Mouse (Mus musculus) natural killer cell, adult 2 months (primary cell): Measurements from ENCODE around the gene Fgd2.
"Not testable (repeated sequence)": the region's sequence is repeated elsewhere in the genome, so short reads cannot be mapped to it uniquely, and the experiment has no call there.

Experiments
- DNase-seq, 2 experiments: peaks; one replicate each; pipeline ENCODE4 v3.0.0; 2022; ENCODE audit warnings: low spot score in 2 of 2

Fgd2 gene

GRCm38 (mm10) chr17:29336266-29336990 lies 24.3 kb upstream of the Fgd2 start:
- DNase-seq: no peak

GRCm38 (mm10) chr17:29337979-29338823 lies 22.5 kb upstream of the Fgd2 start:
- DNase-seq: no peak

- DNase-seq: no peak
Measured at GRCm38 (mm10) chr17:29339170-29339768, 21.4 kb upstream of the Fgd2 start.

DNA sequence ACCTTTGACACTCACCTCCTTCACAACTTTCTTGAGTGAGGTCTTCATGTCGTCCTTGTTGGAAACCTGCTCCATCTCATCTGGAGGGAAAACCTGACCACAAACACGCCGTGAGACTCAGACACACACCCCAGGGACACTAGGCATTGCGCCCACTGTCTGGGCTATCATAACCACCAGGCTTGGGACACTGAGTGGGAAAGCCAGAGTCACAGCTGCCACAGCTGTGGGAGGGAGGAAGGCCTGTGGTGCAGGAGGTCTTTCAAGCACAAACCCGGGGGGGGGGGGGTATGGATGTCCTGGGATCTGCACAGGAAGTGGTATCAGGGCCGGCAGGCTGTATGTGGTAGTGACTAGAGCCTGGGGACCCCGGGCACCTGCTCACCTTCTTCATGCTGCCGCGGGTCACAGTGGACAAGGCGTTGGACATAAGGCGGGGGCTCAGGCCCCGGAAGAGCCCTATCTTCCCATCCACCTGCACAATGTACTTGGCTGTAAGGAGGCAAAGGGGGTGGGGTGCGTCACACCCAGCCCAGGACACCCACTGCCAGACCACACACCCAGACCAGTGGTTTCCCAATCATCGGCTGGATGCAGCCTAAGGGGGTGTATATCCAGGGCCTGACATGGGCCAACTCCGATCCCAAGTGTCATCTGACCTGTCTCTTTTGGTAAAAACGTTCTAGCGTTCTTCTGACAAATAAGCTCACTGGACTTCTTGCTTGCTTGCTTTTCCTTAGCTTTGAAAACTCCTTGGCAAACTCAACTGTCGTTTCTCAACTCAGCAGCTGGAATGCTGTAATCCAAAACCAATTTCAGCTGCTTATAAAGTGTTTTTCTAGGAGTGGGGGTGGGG lies 20.1 kb upstream of the Fgd2 start:
- DNase-seq: no peak

DNA sequence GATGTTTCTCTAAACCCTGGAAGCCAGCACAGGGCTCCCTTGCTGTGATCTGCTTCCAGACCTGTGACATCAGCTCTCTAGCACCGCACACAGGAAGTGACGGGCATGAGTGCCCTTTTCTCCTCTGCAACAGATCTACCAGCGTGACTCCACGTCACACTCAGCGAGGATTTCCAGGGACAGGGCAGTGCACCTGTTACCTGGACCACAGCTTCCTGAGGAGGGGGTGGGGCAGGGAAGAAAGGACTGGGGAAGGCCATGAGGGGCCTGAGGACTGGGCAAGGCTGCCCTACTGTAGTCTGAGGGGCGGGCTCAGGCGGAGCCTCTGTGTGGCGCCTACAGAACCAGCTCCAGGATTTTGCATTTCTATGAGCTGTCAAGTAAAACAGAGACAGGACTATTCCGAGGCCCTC lies 19.1 kb upstream of the Fgd2 start:
- DNase-seq: peak in 1 of 2 experiments; percentile 44

DNA sequence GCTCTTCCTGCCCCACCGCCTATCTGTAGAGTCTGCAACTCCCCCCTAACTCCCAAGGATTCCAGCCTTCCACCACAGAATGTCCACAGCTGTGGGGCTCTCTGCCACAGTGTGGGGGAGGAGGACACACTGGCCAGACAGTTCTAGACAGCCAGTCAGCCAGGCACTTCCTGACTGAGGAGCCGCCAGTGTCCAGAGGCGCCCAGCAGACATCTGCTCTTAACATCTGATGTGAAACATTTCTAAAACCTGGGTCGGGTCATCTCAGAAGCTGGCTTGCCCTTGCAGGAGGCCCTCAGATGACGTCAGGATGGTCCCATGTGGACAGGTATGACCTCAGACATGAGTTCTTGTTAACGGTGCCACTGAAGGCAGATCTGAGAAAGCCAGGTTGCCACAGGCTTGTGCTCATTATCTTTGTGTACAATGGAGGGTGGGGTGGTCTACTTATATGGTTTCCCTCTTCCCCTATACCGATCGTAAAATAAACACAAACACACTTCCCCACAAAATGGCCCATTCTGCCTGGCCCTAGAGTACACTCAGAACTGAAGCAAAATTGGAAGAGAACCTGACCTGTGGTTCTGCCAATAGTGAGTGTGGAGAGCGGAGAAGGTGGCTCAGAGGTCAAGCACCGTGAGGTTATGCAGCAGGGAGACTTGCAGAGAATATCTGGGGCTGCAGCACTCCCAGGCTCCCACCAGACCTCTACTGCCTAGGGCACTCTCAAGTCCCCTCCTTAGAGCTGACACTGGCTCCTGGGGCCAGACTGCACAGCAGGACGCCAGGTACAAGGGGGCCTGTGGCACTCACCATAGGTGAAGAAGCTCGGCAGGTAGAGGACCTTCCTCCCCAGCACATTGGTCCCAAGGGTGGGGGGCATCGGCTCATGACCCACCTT lies 18.5 kb upstream of the Fgd2 start:
- no peak for DNase-seq

- DNase-seq: no peak
Measured at GRCm38 (mm10) chr17:29343241-29343640, 17.5 kb upstream of the Fgd2 start.

DNA sequence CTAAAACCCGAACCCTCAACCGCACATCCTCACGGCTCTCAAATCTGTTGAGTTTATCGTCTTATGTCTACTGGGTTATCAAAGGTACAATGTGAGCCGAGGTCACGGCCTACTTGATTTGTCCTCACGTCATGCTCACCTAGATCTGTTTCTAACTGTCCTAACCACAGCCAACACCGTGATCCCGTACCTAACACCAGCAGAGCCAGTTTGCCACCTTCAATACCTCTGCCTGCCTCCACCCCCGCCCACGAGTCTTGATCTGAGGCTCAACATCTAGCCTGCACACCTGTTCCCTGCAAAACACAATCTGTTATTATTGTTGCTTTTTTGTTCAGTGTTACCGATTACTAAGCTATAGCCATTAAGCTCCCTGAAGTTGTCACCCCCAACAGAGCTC lies 15.4 kb upstream of the Fgd2 start:
- no peak for DNase-seq

- no peak for DNase-seq
Measured at GRCm38 (mm10) chr17:29346496-29347125, 14.1 kb upstream of the Fgd2 start.

DNA sequence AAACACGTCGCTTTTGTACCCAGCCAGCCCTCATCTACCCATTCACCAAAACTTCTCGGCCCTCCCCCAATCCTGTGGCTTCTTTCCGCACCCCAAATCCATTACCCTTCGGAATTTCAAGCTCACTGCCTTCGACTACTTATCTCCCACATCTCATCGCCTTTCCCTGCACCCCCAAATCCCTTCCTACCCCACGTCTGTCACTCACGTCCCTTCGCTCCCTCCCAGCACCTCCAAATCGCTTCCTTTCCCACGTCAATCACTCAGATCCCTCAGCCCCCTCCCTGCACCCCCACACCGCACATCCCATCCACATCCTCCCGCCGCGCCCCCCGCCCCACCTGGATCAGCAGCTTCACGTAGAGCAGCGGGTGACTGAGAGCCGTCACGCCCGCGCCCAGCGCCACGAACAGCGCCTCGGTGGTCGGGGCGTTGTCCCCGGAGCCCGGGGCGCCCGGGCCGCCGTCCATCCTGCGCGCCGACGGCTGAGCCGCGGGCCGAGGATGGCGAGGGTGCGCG lies 13.5 kb upstream of the Fgd2 start:
- no peak for DNase-seq

- peak; percentile 99 for DNase-seq
Measured at GRCm38 (mm10) chr17:29347645-29348256, 13.0 kb upstream of the Fgd2 start, which contains the start of gene Mtch1. Gene Mtch1, minus strand, starts transcription at chr17:29347934.

GRCm38 (mm10) chr17:29348996-29349395 lies 11.7 kb upstream of the Fgd2 start:
- DNase-seq: no peak

GRCm38 (mm10) chr17:29351056-29351455 lies 9.7 kb upstream of the Fgd2 start:
- not testable (repeated sequence) for DNase-seq

DNA sequence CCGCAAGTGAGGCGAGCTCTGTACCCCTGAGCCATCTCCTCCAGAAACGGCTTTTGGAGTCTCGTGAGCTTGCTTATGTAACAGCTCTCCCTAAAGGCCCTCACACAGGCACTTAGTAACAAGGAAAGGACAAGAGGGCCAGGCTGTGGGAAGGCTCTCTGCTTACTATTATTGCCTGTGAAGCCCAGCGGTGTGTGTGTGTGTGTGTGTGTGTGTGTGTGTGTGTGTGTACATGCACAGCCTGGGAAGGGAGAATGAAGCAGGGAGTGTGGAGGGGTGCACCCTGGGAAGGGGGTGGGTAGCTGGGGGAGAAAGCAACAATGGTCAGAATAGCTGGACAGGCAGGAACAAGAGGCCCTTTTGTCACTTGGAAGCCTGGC lies 5.3 kb upstream of the Fgd2 start:
- no peak for DNase-seq

- no peak for DNase-seq
Measured at GRCm38 (mm10) chr17:29355841-29356478, 4.8 kb upstream of the Fgd2 start.

DNA sequence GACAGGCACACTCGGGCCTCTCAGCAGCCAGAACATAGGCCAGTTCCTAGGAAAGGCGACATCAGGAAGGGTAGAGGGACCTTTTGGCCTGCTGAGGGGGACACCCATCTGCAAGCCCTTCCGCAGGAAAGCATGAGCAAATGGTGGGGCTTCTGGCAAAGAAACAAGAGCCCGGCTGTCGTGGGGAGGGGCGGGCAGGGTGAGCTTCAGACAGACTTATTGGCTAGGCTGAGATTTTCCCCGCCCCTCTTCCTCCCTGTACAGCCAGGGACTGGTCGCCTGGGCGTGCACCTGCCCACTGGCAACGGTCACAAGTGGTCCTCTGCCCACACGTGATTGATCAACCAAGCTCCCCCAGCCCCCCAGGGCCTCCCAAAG lies 4.2 kb upstream of the Fgd2 start:
- DNase-seq: no peak

DNA sequence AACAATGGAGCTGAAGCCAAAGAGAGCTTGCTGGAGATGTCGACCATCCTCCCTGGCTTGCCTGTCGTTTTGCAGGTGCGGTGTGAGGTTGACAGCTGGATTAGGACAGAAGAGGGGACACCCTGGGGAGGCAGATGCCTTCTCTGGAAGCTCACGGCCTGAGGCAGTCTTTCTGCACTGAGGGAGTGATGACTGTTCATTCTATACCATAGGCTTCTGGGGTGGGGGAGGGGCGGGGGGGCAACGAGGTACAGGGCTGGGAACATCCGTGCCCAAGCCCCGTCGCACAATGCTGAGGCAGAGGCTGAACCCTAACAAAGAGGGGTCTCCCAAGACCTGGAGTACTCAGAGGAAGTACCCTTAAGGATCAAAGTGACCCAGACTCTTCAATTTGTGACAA lies 3.8 kb upstream of the Fgd2 start:
- DNase-seq: no peak

DNA sequence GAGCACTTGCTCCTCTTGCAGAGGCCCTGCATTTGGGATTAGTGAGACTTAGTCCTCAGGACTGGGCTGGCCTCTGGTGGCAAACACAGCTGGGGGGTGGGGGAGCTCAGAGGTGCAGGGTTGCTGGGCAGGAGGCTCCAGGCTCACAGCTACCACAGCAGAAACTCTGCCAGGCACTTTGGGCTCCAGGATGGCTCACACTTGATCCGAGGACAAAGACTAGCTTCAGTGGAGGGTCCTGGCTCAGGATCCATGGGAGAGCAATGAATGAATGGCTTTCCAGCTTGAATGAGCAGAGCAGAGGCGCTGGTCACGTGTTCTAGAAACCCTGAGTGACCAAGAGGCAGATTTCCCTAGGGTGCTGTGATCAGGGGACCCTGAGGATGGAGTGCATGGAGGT lies 1.8 kb upstream of the Fgd2 start:
- DNase-seq: no peak
